Mouse (Mus musculus) embryonic facial prominence, embryonic 13.5 days (tissue): ENCODE results near the gene Zdhhc5. TPM values are rescaled to one million over a fixed set of nuclear protein-coding genes. Genes with fewer than 3 reads are reported as not detected.
"Not testable (repeated sequence)": the region's sequence is repeated elsewhere in the genome, so short reads cannot be mapped to it uniquely, and the experiment has no call there.

ENCODE experiments used
- ATAC-seq: fragments of 200-750 bp; cut with Nextera tagmentation; 2 replicates; pipeline ENCODE4 v1.8.0; 2017; ENCODE audit warnings: low read depth; ENCODE audit not compliant: insufficient number of reproducible peaks, insufficient read depth, low FRiP score, low TSS enrichment
- H3K27ac ChIP-seq: fragments of 300-500 bp; sonication (generic); 2 replicates; pipeline ENCODE4 v1.5.1; 2015; ENCODE audit warnings: moderate library complexity, mild to moderate bottlenecking, inconsistent platforms
- H3K27me3 ChIP-seq: fragments of 300-500 bp; sonication (generic); 2 replicates; pipeline ENCODE4 v1.6.1; 2015; ENCODE audit warnings: mild to moderate bottlenecking, inconsistent platforms
- H3K36me3 ChIP-seq: fragments of 300-500 bp; sonication (generic); 2 replicates; pipeline ENCODE4 v1.6.1; 2015; ENCODE audit warnings: mild to moderate bottlenecking, inconsistent platforms
- H3K4me1 ChIP-seq: fragments of 300-500 bp; sonication (generic); 2 replicates; pipeline ENCODE4 v1.6.1; 2015; ENCODE audit warnings: inconsistent platforms
- H3K4me2 ChIP-seq: fragments of 300-500 bp; sonication (generic); 2 replicates; pipeline ENCODE4 v1.6.1; 2015; ENCODE audit warnings: moderate library complexity, mild to moderate bottlenecking, inconsistent platforms
- H3K4me3 ChIP-seq: fragments of 300-500 bp; sonication (generic); 2 replicates; pipeline ENCODE4 v1.5.1; 2015; ENCODE audit warnings: mild to moderate bottlenecking, inconsistent platforms
- H3K9ac ChIP-seq: fragments of 300-500 bp; sonication (generic); 2 replicates; pipeline ENCODE4 v1.6.1; 2015; ENCODE audit warnings: mild to moderate bottlenecking, inconsistent platforms
- H3K9me3 ChIP-seq: fragments of 300-500 bp; sonication (generic); 2 replicates; pipeline ENCODE4 v1.6.1; 2016; ENCODE audit warnings: inconsistent platforms
- WGBS: fragments of 180-500 bp; shearing (Covaris S2); methylation state at CpG from one replicate; pipeline ENCODE4 v1.1.7; 2015; ENCODE audit warnings: mixed read lengths; 5-methylcytosine and 5-hydroxymethylcytosine counted together
- polyA plus RNA-seq: library from polyadenylated mRNA; unstranded; fragments of >200 nt; fragmentation: Nextera tagmentation; extraction: Ambion mirVana; gene quantifications from 2 replicates; pipeline ENCODE4 v1.2.1, GENCODE M21; 2015

Zdhhc5 gene
- polyA plus RNA-seq, 1 experiment from 2014 or later = 25.2 TPM

DNA sequence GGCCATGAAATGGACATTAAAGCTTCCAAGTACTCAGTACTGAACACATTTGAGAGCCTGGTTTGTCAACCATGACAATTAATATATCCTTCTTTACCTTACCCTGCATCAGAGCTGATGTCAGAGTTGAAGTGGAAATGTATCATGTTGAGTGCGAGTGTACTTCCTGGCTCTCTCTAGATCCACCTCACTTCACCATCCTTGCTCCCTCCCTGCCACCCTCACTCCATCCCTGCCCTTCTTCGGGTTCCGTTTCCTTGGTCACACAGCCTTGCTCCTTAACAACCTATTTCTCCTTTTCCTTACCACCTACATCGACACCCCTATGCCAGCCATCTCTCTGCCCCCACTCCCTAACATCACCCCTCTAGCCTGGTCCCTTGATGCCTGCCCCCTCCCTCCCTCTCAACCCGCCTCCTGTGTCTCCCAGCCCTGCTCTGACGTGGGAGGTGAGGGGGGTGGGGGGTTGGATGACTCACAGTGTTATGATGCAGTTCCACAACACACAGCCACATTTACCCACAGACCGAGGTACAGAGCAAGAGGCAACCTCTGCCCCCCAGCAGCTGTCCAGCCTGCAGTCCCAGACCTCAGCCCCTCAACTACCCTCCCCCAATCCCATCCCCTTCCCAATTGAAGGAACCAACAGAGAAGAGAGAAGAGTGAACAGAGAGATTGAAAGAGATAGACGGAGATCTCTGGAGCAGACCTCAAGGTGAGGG lies 18.8 kb upstream of the Zdhhc5 start, which contains the start of gene Ypel4:
Gene Ypel4, plus strand, starts transcription at position 480 of the 722 bp plus-strand sequence.
- 2% methylated on average over 8 of the region's 8 CpGs for WGBS
- Histone ChIP-seq H3K36me3 (no peaks in the 10 kb centered on the region), H3K27me3 (peaks cover 2% of the 10 kb centered on the region; the same call in 1 of the 2 replicates), H3K27ac (peak within 1 kb of the TSS; percentile 55), H3K9ac (peak within 1 kb of the TSS; percentile 72), H3K4me2 (peak within 1 kb of the TSS; percentile 75), H3K9me3 (no peaks in the 10 kb centered on the region), H3K4me1 (peaks cover 55% of the 10 kb centered on the region), H3K4me3 (peak within 1 kb of the TSS; percentile 50)
- ATAC-seq = peak; percentile 69

DNA sequence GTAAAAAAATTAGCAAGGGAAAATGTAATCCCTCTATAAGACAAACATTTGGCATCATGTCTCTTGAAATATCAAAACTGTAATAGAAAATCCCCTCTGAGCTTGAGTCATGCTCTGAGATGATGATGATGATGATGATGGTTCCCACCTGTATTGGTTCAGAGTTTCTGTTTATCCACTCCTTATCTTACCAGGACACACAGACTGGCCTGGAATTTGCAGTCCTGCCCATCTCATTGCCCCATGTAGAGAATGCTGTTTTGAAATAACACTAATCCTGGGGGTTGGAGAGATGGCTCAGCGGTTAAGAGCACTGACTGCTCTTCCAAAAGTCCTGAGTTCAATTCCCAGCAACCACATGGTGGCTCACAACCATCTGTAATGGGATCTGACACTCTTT lies 17.4 kb upstream of the Zdhhc5 start:
- Histone ChIP-seq H3K4me1 (peaks cover 42% of the 10 kb centered on the region), H3K27ac (no peak overlapping the region)
- 86% methylated on average over 1 of the region's 1 CpGs for WGBS

DNA sequence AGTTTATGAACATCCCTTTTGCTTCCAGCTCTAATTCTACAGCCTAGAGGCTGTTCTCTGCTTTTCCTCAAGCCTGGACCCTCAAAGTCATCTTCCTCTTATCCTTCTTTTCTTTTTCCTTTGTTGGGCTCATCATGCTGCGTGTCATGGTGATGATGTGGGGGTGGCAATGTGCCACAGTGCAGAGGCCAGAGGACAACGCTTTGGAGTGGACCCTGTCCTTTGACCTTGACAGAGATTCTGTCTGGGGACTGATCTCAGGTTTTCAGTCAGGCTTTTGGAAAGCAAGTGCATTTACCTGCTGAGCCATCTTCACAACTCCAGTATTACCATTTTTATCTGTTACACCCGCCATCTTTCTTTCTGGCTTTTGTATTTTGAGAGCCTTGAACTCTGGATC lies 16.2 kb upstream of the Zdhhc5 start:
- H3K4me3 ChIP-seq = no peak overlapping the region
- H3K27ac ChIP-seq = no peak overlapping the region
- H3K9me3 ChIP-seq = no peaks in the 10 kb centered on the region
- H3K4me1 ChIP-seq = peaks cover 34% of the 10 kb centered on the region
- ATAC-seq = no peak
- 88% methylated on average over 3 of the region's 3 CpGs for WGBS
- no peaks in the 10 kb centered on the region for H3K27me3 ChIP-seq
- no peak overlapping the region for H3K4me2 ChIP-seq
- no peaks in the 10 kb centered on the region for H3K36me3 ChIP-seq
- no peak overlapping the region for H3K9ac ChIP-seq

More for the DNA sequence above, 17.4 kb upstream of the Zdhhc5 start:
- H3K36me3 ChIP-seq = no peaks in the 10 kb centered on the region
- H3K9ac ChIP-seq = no peak overlapping the region
- ATAC-seq = no peak
- no peak overlapping the region for H3K4me3 ChIP-seq
- peaks cover 2% of the 10 kb centered on the region; the same call in 1 of the 2 replicates for H3K27me3 ChIP-seq
- H3K9me3 ChIP-seq = no peaks in the 10 kb centered on the region
- H3K4me2 ChIP-seq = no peak overlapping the region

DNA sequence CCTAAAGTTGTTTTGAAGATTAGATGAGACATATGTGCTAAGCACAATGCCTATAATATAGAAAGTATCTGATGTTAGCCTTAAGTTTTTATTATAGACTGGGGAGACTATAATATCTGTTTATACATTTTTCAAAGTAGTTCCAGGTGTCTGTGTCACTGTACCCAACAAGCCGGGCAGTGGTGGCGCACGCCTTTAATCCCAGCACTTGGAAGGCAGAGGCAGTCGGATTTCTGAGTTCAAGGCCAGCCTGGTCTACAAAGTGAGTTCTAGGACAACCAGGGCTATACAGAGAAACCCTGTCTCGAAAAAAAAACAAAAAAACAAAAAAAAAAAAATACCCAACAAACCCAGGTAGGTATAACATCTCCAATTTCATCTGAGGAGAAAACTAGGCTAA lies 13.2 kb upstream of the Zdhhc5 start:
- 77% methylated on average over 5 of the region's 5 CpGs for WGBS
- H3K4me2 ChIP-seq, H3K27me3 ChIP-seq, H3K9ac ChIP-seq, H3K9me3 ChIP-seq, ATAC-seq, H3K4me3 ChIP-seq, H3K27ac ChIP-seq: not testable (repeated sequence)
- H3K36me3 ChIP-seq = peaks cover 19% of the 10 kb centered on the region
- peaks cover 13% of the 10 kb centered on the region for H3K4me1 ChIP-seq

DNA sequence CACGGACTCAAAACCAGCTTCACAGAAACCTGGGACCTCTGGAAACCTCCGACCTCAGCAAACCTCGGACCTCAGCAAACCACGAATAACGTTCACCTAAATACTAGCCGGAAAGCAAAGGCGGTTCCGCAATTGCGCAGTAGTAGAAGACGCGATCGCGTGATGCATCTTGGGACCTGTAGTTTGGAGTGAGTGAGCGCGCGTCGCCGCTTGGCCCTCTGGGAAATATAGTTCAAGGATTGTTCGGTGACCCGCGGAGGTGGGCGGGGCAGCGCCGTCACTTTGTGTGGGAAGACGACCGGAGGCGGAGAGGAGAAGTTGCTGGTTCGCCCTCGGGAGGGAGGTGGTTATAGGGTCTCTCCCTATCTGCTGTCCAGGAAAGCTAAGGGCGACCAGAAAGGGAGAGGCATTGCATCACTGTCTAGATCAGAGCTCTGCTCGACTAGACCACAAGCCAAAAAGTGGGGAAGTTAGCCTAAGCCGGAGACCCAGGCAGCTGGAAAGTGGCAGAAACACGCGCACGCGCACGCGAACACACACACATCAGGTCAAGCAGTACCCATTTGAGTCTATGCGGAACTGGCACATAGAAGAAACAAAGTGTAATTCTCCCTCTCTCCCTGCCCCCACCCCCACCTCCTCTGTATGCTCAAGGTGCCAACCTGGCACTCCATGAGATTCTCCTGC lies 12.3 kb upstream of the Zdhhc5 start, which contains the start of gene Clp1:
Gene Clp1, minus strand, starts transcription at position 179 of the 687 bp plus-strand sequence.
- ATAC-seq = peak; percentile 95
- Histone ChIP-seq H3K27me3 (no peaks in the 10 kb centered on the region), H3K9ac (peak within 1 kb of the TSS; percentile 73), H3K4me2 (peak within 1 kb of the TSS; percentile 78), H3K9me3 (no peaks in the 10 kb centered on the region), H3K4me3 (peak within 1 kb of the TSS; percentile 63), H3K4me1 (peaks cover 13% of the 10 kb centered on the region), H3K27ac (peak within 1 kb of the TSS; percentile 84), H3K36me3 (peaks cover 22% of the 10 kb centered on the region)
- WGBS = under 1% methylated on average over 39 of the region's 39 CpGs

DNA sequence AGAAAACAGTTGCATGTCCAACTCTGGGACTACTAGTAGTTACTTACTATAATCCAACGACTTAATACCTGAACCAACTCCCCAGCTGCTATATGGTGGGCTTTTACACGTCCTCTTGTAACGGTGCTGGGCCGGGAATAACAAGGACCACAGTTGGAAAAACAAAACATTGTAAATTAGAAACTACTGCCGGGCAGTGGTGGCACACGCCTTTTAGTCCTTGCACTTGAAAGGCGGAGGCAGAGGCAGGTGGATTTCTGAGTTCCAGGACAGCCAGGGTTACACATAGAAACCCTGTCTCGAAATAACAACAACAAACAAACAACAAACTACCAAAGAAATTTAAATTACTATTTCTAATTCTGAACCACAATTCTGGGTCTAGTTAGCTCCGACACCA lies 11.7 kb upstream of the Zdhhc5 start:
- Histone ChIP-seq H3K27me3 (no peaks in the 10 kb centered on the region), H3K4me2 (peak overlapping the region; percentile 78), H3K4me3 (peak overlapping the region; percentile 63), H3K9me3 (no peaks in the 10 kb centered on the region), H3K9ac (peak overlapping the region; percentile 73), H3K36me3 (peaks cover 23% of the 10 kb centered on the region), H3K27ac (no peak overlapping the region; the same call in 1 of the 2 replicates), H3K4me1 (peaks cover 13% of the 10 kb centered on the region)
- 4% methylated on average over 9 of the region's 9 CpGs for WGBS
- no peak for ATAC-seq

DNA sequence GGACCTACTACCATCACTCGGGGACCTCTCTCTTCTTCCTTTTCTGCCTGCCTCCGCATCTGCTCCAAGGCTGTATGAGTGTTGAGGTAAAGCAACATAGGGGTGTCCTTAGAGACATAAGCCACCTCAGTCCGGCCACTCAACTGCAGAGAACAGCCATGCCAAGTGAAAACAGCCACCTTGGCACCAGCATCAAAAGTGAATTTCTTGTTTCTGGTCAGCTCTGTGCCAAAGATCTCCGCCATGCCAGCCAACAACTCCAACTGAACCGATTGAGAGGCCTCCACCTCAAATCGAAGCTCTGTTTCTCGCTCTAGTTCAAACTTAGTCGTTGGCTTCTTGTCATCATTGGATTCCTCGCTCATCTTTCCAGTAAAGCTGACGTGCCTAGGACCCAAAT lies 10.8 kb upstream of the Zdhhc5 start:
- Histone ChIP-seq H3K36me3 (peaks cover 29% of the 10 kb centered on the region), H3K4me1 (peaks cover 13% of the 10 kb centered on the region), H3K9me3 (no peaks in the 10 kb centered on the region), H3K27ac (no peak overlapping the region), H3K4me3 (peak overlapping the region; percentile 63), H3K4me2 (peak overlapping the region; percentile 78), H3K27me3 (no peaks in the 10 kb centered on the region), H3K9ac (peak overlapping the region; percentile 27; the same call in 1 of the 2 replicates)
- no peak for ATAC-seq
- WGBS = 90% methylated on average over 10 of the region's 10 CpGs

DNA sequence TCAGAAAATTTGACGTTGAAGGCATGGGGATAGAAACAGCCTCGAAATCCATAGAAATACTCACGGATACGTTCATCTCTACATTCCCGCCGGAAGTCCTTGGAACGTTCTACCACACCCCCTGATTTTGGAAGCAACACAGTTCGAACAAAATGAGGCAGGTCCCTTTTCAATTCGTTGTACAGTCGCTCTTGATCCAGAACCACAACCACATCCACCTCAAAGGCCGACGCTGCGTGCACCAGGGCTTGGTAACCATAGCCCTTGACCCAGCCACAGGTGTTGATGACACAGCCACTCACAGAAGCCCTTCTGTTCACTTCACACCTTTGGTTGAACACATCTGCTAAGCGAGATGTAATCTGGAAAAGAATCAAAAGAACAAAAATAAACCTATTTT lies 8.9 kb upstream of the Zdhhc5 start:
- WGBS = 94% methylated on average over 14 of the region's 14 CpGs
- Histone ChIP-seq H3K4me2 (no peak overlapping the region), H3K4me3 (no peak overlapping the region), H3K36me3 (peaks cover 29% of the 10 kb centered on the region), H3K9ac (no peak overlapping the region), H3K4me1 (peaks cover 13% of the 10 kb centered on the region), H3K9me3 (no peaks in the 10 kb centered on the region), H3K27ac (no peak overlapping the region), H3K27me3 (no peaks in the 10 kb centered on the region)
- ATAC-seq = no peak

DNA sequence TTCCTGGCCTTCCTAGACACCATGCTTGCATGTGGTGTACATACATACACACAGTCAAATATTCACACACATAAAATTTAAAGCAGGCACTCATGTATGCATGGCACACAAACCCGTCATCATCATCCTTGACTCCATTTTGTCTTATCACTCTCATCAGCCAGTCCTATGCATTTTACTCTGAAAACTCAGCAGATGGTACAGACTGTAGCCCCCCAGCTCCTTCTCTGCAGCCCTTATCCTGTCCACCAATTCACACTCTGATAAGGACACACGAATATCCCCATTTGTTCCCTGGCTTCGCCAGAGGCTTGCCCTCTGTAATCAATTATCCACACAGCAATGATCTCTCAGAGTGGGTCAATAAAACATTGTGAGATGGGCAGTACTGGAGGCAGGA lies 6.2 kb upstream of the Zdhhc5 start:
- no peak for ATAC-seq
- H3K9ac ChIP-seq = no peak overlapping the region
- no peak overlapping the region for H3K27ac ChIP-seq
- H3K4me3 ChIP-seq = no peak overlapping the region
- no peaks in the 10 kb centered on the region for H3K27me3 ChIP-seq
- H3K4me1 ChIP-seq = peaks cover 9% of the 10 kb centered on the region
- WGBS = 66% methylated on average over 3 of the region's 3 CpGs
- no peak overlapping the region for H3K4me2 ChIP-seq
- H3K9me3 ChIP-seq = no peaks in the 10 kb centered on the region
- peaks cover 29% of the 10 kb centered on the region for H3K36me3 ChIP-seq

DNA sequence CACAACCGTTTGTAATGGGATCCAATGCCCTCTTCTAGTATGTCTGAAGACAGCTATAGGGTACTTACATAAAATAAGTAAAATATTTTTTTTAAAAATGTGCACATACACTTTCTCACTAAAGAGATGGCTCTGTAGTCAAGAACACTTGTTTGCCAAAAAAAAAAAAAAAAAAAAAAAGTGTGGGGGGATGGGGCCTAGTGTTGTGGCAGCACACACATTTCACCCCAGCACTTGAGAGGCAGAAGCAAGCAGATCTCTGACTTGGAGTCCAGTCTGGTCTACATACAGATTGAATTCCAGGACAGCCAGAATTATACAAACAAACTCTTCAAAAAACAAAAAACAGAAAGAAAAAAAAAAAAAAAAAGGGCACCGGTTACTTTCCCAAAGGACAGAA lies 5.7 kb upstream of the Zdhhc5 start:
- H3K4me3 ChIP-seq = no peak overlapping the region
- no peak overlapping the region for H3K4me2 ChIP-seq
- WGBS = 90% methylated on average over 2 of the region's 2 CpGs
- ATAC-seq = no peak
- H3K27me3 ChIP-seq = no peaks in the 10 kb centered on the region
- H3K27ac ChIP-seq = no peak overlapping the region
- no peak overlapping the region for H3K9ac ChIP-seq
- peaks cover 27% of the 10 kb centered on the region for H3K36me3 ChIP-seq
- peaks cover 4% of the 10 kb centered on the region for H3K4me1 ChIP-seq
- H3K9me3 ChIP-seq = no peaks in the 10 kb centered on the region

DNA sequence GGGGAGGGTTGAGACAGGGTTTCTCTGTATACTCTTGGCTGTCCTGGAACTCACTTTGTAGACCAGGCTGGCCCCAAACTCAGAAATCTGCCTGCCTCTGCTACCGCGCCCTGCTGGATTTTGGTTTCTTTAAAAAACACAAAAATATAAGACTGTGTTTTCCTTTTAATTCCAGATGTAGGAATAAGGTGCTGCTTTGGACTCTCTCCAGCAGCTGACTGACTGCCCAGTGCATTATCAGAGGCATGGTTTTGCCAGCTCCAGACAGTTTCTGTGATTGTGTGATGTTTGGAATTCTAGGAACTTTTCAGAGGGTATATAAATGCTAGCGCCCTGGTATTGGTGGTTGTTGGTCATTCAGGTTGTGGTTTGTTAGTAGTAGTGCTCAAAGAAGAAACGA lies 2.4 kb upstream of the Zdhhc5 start:
- Histone ChIP-seq H3K9ac (no peak overlapping the region), H3K36me3 (peaks cover 8% of the 10 kb centered on the region), H3K4me3 (no peak overlapping the region), H3K27ac (no peak overlapping the region), H3K27me3 (no peaks in the 10 kb centered on the region), H3K9me3 (no peaks in the 10 kb centered on the region), H3K4me2 (no peak overlapping the region), H3K4me1 (peaks cover 13% of the 10 kb centered on the region)
- no peak for ATAC-seq
- 93% methylated on average over 4 of the region's 4 CpGs for WGBS
